In genomic region chr4:32507041-32507440, GRCm38 (mm10) we compare ENCODE assay signal across 14 mouse cellular contexts.
DNase-seq lines count a peak whose midpoint lies in the region; ATAC-seq lines count a peak whose summit lies in the region.
"Had no signal": no experiment of that assay in that cellular context is flagged by ENCODE, and none has a peak within 500 bp of the region (broad histone marks: within the 10 kb centered on the region; RNA-seq: fewer than 3 reads in every experiment).

No protein-coding gene starts in this region.

- no peak overlapping the region for H3K4me3 ChIP-seq in heart, embryonic 12.5 days
- no peak overlapping the region for H3K4me3 ChIP-seq in hindbrain, embryonic 13.5 days
- H3K4me3 ChIP-seq: erythroblast, embryonic 14.5 days; left cerebral cortex, adult 2 months; limb, embryonic 15.5 days had no signal

- H3K4me2 ChIP-seq in heart, embryonic 12.5 days: no peak overlapping the region
- H3K4me2 ChIP-seq in hindbrain, embryonic 13.5 days: no peak overlapping the region
- H3K4me2 ChIP-seq: limb, embryonic 15.5 days had no signal

- H3K4me1 ChIP-seq in heart, embryonic 12.5 days (replicated peaks): peaks cover 42% of the 10 kb centered on the region
- peaks cover 33% of the 10 kb centered on the region for H3K4me1 ChIP-seq in hindbrain, embryonic 13.5 days (replicated peaks)

- 33% methylated on average over 6 of the region's 6 CpGs for WGBS in heart, embryonic 12.5 days
- WGBS in hindbrain, embryonic 13.5 days: 90% methylated on average over 6 of the region's 6 CpGs

- H3K9ac ChIP-seq in heart, embryonic 12.5 days: no peak overlapping the region
- no peak overlapping the region for H3K9ac ChIP-seq in hindbrain, embryonic 13.5 days
- H3K9ac ChIP-seq: limb, embryonic 15.5 days had no signal

- DNase-seq in gastrocnemius, adult 18-20 months (ENCODE audit: low spot score): peak; percentile 27
- DNase-seq in gastrocnemius, postnatal 14 days: no peak
- peak; percentile 50 for DNase-seq in brain, adult 2 months (ENCODE audit: low read depth, low spot score)
- DNase-seq in kidney, postnatal 10 days: peak; percentile 34
- no peak for DNase-seq in retina, postnatal 1 day
- no peak for DNase-seq in layer of hippocampus, postnatal 36 days
- DNase-seq: right cerebral cortex, postnatal 25 days; thymus, postnatal 25 days had no signal

- H3K9me3 ChIP-seq in heart, embryonic 12.5 days (replicated peaks): no peaks in the 10 kb centered on the region
- H3K9me3 ChIP-seq in hindbrain, embryonic 13.5 days: no peaks in the 10 kb centered on the region
- H3K9me3 ChIP-seq: limb, embryonic 15.5 days had no signal

- no peaks in the 10 kb centered on the region for H3K27me3 ChIP-seq in heart, embryonic 12.5 days (replicated peaks)
- H3K27me3 ChIP-seq in hindbrain, embryonic 13.5 days: no peaks in the 10 kb centered on the region
- H3K27me3 ChIP-seq: limb, embryonic 15.5 days had no signal

- H3K36me3 ChIP-seq in heart, embryonic 12.5 days: peaks cover 7% of the 10 kb centered on the region
- peaks cover 20% of the 10 kb centered on the region for H3K36me3 ChIP-seq in hindbrain, embryonic 13.5 days

- ATAC-seq in heart, embryonic 12.5 days (ENCODE audit: insufficient number of reproducible peaks, low FRiP score): peak; percentile 51
- ATAC-seq in hindbrain, embryonic 13.5 days (ENCODE audit: low FRiP score): no peak
- ATAC-seq: inflammation-experienced regulatory T-cells, adult 6 months had no signal

- H3K27ac ChIP-seq in heart, embryonic 12.5 days (ENCODE audit: poor library complexity, severe bottlenecking): peak overlapping the region; percentile 23; the same call in 1 of the 2 replicates
- H3K27ac ChIP-seq in hindbrain, embryonic 13.5 days: no peak overlapping the region
- H3K27ac ChIP-seq: left cerebral cortex, adult 2 months; limb, embryonic 15.5 days had no signal

- intact Hi-C loops in gastrocnemius, postnatal 14 days (cut with DNase I; ENCODE audit: low total_unique reads): no loop called here

Comparison
In these comparisons a context has a peak if more than half of its experiments do, and no peak if none do; other contexts are left out.
1. DNase-seq: peak in gastrocnemius, adult 18-20 months (single experiment), brain, adult 2 months (single experiment) and kidney, postnatal 10 days (single experiment); none in gastrocnemius, postnatal 14 days (single experiment), retina, postnatal 1 day (single experiment) and layer of hippocampus, postnatal 36 days (0 of 2).